Mouse (Mus musculus): ENCODE data around the gene Sry. TPM values are rescaled to one million over a fixed set of nuclear protein-coding genes. Genes with fewer than 3 reads are reported as not detected.

The Sry gene
- polyA plus RNA-seq (2012) = not detected in 2 replicates

DNA sequence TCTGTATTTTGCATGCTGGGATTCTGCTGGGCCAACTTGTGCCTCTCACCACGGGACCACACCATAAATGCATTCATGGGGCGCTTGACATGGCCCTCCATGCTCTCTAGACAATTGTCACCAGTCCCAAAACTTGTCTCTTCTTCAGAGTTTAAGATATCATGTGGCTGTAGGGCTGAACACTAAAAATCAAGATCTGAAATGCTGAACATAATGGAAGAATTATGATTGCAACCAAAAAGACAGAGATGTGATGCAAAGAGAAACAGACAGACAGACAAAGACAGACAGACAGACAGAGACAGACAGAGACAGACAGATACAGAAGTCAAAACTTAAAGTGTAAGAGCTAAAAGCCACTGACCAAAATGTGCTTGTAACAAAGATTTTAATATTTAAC lies at the start of gene Sry:
Gene Sry (minus strand): TSS at position 101 of the 400 bp plus-strand sequence.
- TF ChIP-seq GATA1 (IDR thresholded peaks at IDR 0.05; ENCODE audit: low read length) = no peak

Other genes starting within 250 kb of the Sry start
- gene H2al2c, start 64.6 kb downstream of the Sry start, polyA plus RNA-seq (2012) = not detected in 2 replicates
- gene H2al2b, start 57.0 kb upstream of the Sry start, polyA plus RNA-seq (2012) = not detected in 2 replicates
- gene Gm4064, start 132.5 kb upstream of the Sry start, polyA plus RNA-seq (2012) = not detected in 2 replicates
- gene Rbmy, start 167.0 kb upstream of the Sry start, polyA plus RNA-seq (2012) = not detected in 2 replicates
- gene Gm10256, start 167.0 kb upstream of the Sry start, polyA plus RNA-seq (2012) = not detected in 2 replicates
- gene Gm10352, start 237.3 kb upstream of the Sry start, polyA plus RNA-seq (2012) = not detected in 2 replicates

Measured in G1E-ER4 (cell line).